Mouse (Mus musculus): ENCODE data around the gene 2700049A03Rik. TPM values are rescaled to one million over a fixed set of nuclear protein-coding genes. Genes with fewer than 3 reads are reported as not detected.

The 2700049A03Rik gene
- polyA plus RNA-seq, 1 experiment from 2014 or later = 11.3 TPM

Other genes starting within 250 kb of the 2700049A03Rik start
- 207 and 219 TPM in 2 replicates for gene Actr10, start 199.0 kb upstream of the 2700049A03Rik start, polyA plus RNA-seq (2015; fragmentation: Nextera tagmentation; extraction: Ambion mirVana)
- 503 and 542 TPM in 2 replicates for gene Psma3, start 162.2 kb upstream of the 2700049A03Rik start, polyA plus RNA-seq (2015; fragmentation: Nextera tagmentation; extraction: Ambion mirVana)
- gene Arid4a, start 120.9 kb upstream of the 2700049A03Rik start, polyA plus RNA-seq (2015; fragmentation: Nextera tagmentation; extraction: Ambion mirVana) = 35.7 and 40.4 TPM in 2 replicates
- not detected in 2 replicates for gene Tomm20l, start 25.4 kb upstream of the 2700049A03Rik start, polyA plus RNA-seq (2015; fragmentation: Nextera tagmentation; extraction: Ambion mirVana)
- 75.9 and 76.1 TPM in 2 replicates for gene Timm9, start 164 bp upstream of the 2700049A03Rik start, polyA plus RNA-seq (2015; fragmentation: Nextera tagmentation; extraction: Ambion mirVana)
- 6.3 and 8.7 TPM in 2 replicates for gene Dact1, start 173.0 kb downstream of the 2700049A03Rik start, polyA plus RNA-seq (2015; fragmentation: Nextera tagmentation; extraction: Ambion mirVana)

Data from stomach, embryonic 16.5 days (tissue).